In the genomic region with DNA sequence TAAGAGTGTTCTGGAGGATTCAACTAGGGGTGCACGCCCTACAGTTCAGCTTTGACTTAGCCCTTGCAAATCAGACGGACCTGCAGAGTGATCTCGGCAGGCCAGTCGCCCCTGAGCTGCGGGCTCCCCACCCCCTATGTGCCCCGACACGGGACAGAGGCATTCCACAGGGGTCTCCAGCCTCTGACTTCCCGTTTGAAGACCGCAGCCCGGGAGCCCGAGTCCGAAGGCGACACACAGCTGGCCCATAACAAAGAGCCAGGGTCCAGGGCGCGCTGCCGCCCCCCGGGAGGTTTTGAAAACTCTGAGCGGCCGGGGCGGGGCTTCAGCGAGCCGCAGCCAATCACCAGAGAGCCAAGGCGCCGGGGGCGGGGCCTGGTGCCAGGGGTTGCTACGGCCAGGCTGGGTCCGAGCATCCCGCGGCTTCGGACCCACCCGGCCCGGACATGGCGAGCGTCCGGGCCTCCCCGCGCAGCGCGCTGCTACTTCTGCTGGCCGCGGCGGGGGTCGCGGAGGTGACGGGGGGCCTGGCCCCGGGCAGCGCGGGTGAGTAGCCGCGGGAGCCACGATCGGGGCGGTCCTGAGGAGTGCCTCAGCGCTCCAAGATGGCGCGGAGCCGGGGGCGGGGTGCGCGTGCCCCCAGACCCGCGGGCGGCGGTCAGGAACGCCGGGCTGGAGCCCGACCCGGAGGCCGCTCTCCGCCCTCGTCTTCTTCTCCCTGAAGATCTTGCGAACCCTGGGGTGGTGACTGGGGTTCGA, we compare ENCODE assay signal across 7 mouse cellular contexts. TPM values are rescaled to one million over a fixed set of nuclear protein-coding genes. Genes with fewer than 3 reads are reported as not detected.
DNase-seq lines count a peak whose midpoint lies in the region; ATAC-seq and TF ChIP-seq lines count a peak whose summit lies in the region.

TSS of gene Reck (plus strand) at position 371 of the 759 bp plus-strand sequence.

- peak; percentile 91 for DNase-seq in adrenal gland, postnatal 25 days
- peak; percentile 85 to 91 for DNase-seq in heart, adult 18-20 months
- DNase-seq in kidney, adult 18-20 months, result peak; percentile 89
- peak; percentile 95 for DNase-seq in midbrain, embryonic 14.5 days
- DNase-seq in spleen, adult 2 months (ENCODE audit: low read depth in 1 of 2, low spot score in 2 of 2), result peak in 1 of 2 experiments; percentile 56

- peak within 1 kb of the TSS; percentile 74; the same call in 1 of the 2 replicates for H3K27ac ChIP-seq in embryonic facial prominence, embryonic 12.5 days
- peak within 1 kb of the TSS; percentile 83 for H3K27ac ChIP-seq in limb, embryonic 12.5 days
- H3K27ac ChIP-seq in midbrain, embryonic 14.5 days (replicated peaks; ENCODE audit: low read depth, low read length), result peak within 1 kb of the TSS; percentile 80
- H3K27ac ChIP-seq in spleen, adult 2 months (ENCODE audit: insufficient read depth, low read length), result no peak within 1 kb of the TSS

- H3K36me3 ChIP-seq in embryonic facial prominence, embryonic 12.5 days, result no peaks in the 10 kb centered on the region
- H3K36me3 ChIP-seq in limb, embryonic 12.5 days, result no peaks in the 10 kb centered on the region
- no peaks in the 10 kb centered on the region for H3K36me3 ChIP-seq in midbrain, embryonic 14.5 days (ENCODE audit: control insufficient read depth, insufficient read depth, low read length)
- no peaks in the 10 kb centered on the region for H3K36me3 ChIP-seq in spleen, adult 2 months (ENCODE audit: control insufficient read depth, insufficient read depth, low read length)

- H3K9ac ChIP-seq in embryonic facial prominence, embryonic 12.5 days, result peak within 1 kb of the TSS; percentile 82
- peak within 1 kb of the TSS; percentile 87 for H3K9ac ChIP-seq in limb, embryonic 12.5 days (replicated peaks)
- H3K9ac ChIP-seq in midbrain, embryonic 14.5 days (replicated peaks; ENCODE audit: low read length), result peak within 1 kb of the TSS; percentile 81

- WGBS in embryonic facial prominence, embryonic 12.5 days, result under 1% methylated on average over 68 of the region's 73 CpGs
- WGBS in limb, embryonic 12.5 days, result under 1% methylated on average over 73 of the region's 73 CpGs
- WGBS in midbrain, embryonic 14.5 days, result under 1% methylated on average over 64 of the region's 73 CpGs
- 1% methylated on average over 61 of the region's 73 CpGs for WGBS in spleen, adult 2 months

- TF ChIP-seq CTCF in spleen, adult 2 months (IDR thresholded peaks at IDR 0.05; ENCODE audit: extremely low read depth, insufficient read depth, insufficient read length, insufficient replicate concordance), result no peak

- peak within 1 kb of the TSS; percentile 89 for H3K4me2 ChIP-seq in embryonic facial prominence, embryonic 12.5 days (replicated peaks)
- peak within 1 kb of the TSS; percentile 90 for H3K4me2 ChIP-seq in limb, embryonic 12.5 days
- H3K4me2 ChIP-seq in midbrain, embryonic 14.5 days (ENCODE audit: low read length), result peak within 1 kb of the TSS; percentile 87

- no peaks in the 10 kb centered on the region for H3K9me3 ChIP-seq in embryonic facial prominence, embryonic 12.5 days
- H3K9me3 ChIP-seq in limb, embryonic 12.5 days, result no peaks in the 10 kb centered on the region
- no peaks in the 10 kb centered on the region for H3K9me3 ChIP-seq in midbrain, embryonic 14.5 days (ENCODE audit: control insufficient read depth, low read length)

- H3K4me1 ChIP-seq in embryonic facial prominence, embryonic 12.5 days, result peaks cover 17% of the 10 kb centered on the region
- peaks cover 31% of the 10 kb centered on the region for H3K4me1 ChIP-seq in limb, embryonic 12.5 days (replicated peaks)
- peaks cover 15% of the 10 kb centered on the region for H3K4me1 ChIP-seq in midbrain, embryonic 14.5 days (ENCODE audit: control insufficient read depth, insufficient read depth, low read length)
- 0 out of 2 replicates have a peak, but pooled peaks cover 2% of the 10 kb centered on the region for H3K4me1 ChIP-seq in spleen, adult 2 months (ENCODE audit: control insufficient read depth, insufficient read depth, insufficient read length)

- peak; percentile 82 for ATAC-seq in embryonic facial prominence, embryonic 12.5 days (ENCODE audit: insufficient number of reproducible peaks, insufficient read depth, low FRiP score, low TSS enrichment)
- peak; percentile 89 for ATAC-seq in limb, embryonic 12.5 days (ENCODE audit: insufficient number of reproducible peaks, insufficient read depth, low FRiP score, low TSS enrichment, low read depth)
- peak; percentile 94 for ATAC-seq in midbrain, embryonic 14.5 days (ENCODE audit: low FRiP score, low TSS enrichment)

- no peaks in the 10 kb centered on the region for H3K27me3 ChIP-seq in embryonic facial prominence, embryonic 12.5 days
- H3K27me3 ChIP-seq in limb, embryonic 12.5 days, result no peaks in the 10 kb centered on the region
- no peaks in the 10 kb centered on the region for H3K27me3 ChIP-seq in midbrain, embryonic 14.5 days (ENCODE audit: control insufficient read depth, insufficient read depth, low read length)
- H3K27me3 ChIP-seq in spleen, adult 2 months (ENCODE audit: control insufficient read depth, insufficient read depth, low read length), result peaks cover 4% of the 10 kb centered on the region

- TF ChIP-seq POLR2A in spleen, adult 2 months (IDR thresholded peaks at IDR 0.05; ENCODE audit: low read depth, low read length), result no peak

- H3K4me3 ChIP-seq in embryonic facial prominence, embryonic 12.5 days, result peak within 1 kb of the TSS; percentile 87
- H3K4me3 ChIP-seq in limb, embryonic 12.5 days (replicated peaks), result peak within 1 kb of the TSS; percentile 88
- H3K4me3 ChIP-seq in midbrain, embryonic 14.5 days (replicated peaks; ENCODE audit: low read depth, low read length), result peak within 1 kb of the TSS; percentile 91
- H3K4me3 ChIP-seq in spleen, adult 2 months (ENCODE audit: extremely low read depth, insufficient read depth, insufficient read length), result peak within 1 kb of the TSS; percentile 71

RNA-seq across cellular contexts. Expression of gene Reck, which starts in this region (rescaled TPM):
- 12.3 and 16.1 TPM in 2 replicates for total RNA-seq in adrenal gland, postnatal 25 days (2021)
- polyA plus RNA-seq in embryonic facial prominence, embryonic 12.5 days (2016; fragmentation: Nextera tagmentation; extraction: Ambion mirVana), result 30.4 and 33.9 TPM in 2 replicates
- total RNA-seq in heart, adult 18-20 months (2021), result 1 to 10 TPM; 4.3 to 5.1 TPM
- 26.9 and 33.1 TPM in 2 replicates for polyA plus RNA-seq in limb, embryonic 12.5 days (2016; fragmentation: Nextera tagmentation; extraction: Ambion mirVana)
- polyA plus RNA-seq in midbrain, embryonic 14.5 days (2014; fragmentation: Nextera tagmentation; extraction: Ambion mirVana), result 4.4 and 6.8 TPM in 2 replicates
- polyA plus RNA-seq in spleen, adult 2 months (2012; rRNA removed), result 5.2 and 7.2 TPM in 2 replicates
